Mouse (Mus musculus) small intestine, adult 2 months (tissue): ENCODE measurements around the gene Nxph4. TPM values are rescaled to one million over a fixed set of nuclear protein-coding genes. Genes with fewer than 3 reads are reported as not detected.

Source experiments
- H3K27ac ChIP-seq: fragments of 200-500 bp; 2 replicates; pipeline ENCODE4 v1.5.1; 2012; ENCODE audit warnings: low read depth, low read length, control low read depth, inconsistent platforms; ENCODE audit not compliant: insufficient read depth
- H3K27me3 ChIP-seq: fragments of 200-500 bp; 2 replicates; pipeline ENCODE4 v1.6.1; 2012; ENCODE audit warnings: mild to moderate bottlenecking, moderate library complexity, low read length, inconsistent platforms; ENCODE audit not compliant: control insufficient read depth, insufficient read depth
- H3K36me3 ChIP-seq: fragments of 200-500 bp; 2 replicates; pipeline ENCODE4 v1.6.1; 2012; ENCODE audit warnings: mild to moderate bottlenecking, low read length, control low read depth, inconsistent platforms; ENCODE audit not compliant: control insufficient read depth, insufficient read depth
- H3K4me1 ChIP-seq: fragments of 200-500 bp; 2 replicates; pipeline ENCODE4 v1.6.1; 2012; ENCODE audit warnings: low read length, inconsistent platforms, mixed read lengths; ENCODE audit not compliant: control insufficient read depth, insufficient read depth, insufficient read length
- H3K4me3 ChIP-seq: fragments of 200-500 bp; 2 replicates; pipeline ENCODE4 v1.5.1; 2012; ENCODE audit warnings: low read depth, mild to moderate bottlenecking, control low read depth, inconsistent platforms, low read length, moderate library complexity
- CTCF ChIP-seq: fragments of 200-500 bp; IDR thresholded peaks from 2 replicates; pipeline ENCODE4 v1.5.1; 2012; ENCODE audit warnings: low read depth, mild to moderate bottlenecking, control low read depth, inconsistent platforms, low read length, moderate library complexity, mixed read lengths; ENCODE audit not compliant: insufficient replicate concordance, insufficient read length; ENCODE audit errors: extremely low read depth
- POLR2A ChIP-seq: fragments of 200-500 bp; IDR thresholded peaks from 2 replicates; pipeline ENCODE4 v1.6.1; 2012; ENCODE audit warnings: low read depth, mild to moderate bottlenecking, control low read depth, inconsistent platforms, low read length, moderate library complexity
- WGBS: fragments of 180-500 bp; shearing (Covaris S2); methylation state at CpG from one replicate; pipeline ENCODE4 v1.1.7; 2018; 5-methylcytosine and 5-hydroxymethylcytosine counted together
- polyA plus RNA-seq: library from polyadenylated mRNA; depleted of rRNA; stranded (reverse); fragments of >200 nt; gene quantifications from 2 replicates; pipeline ENCODE4 v1.2.3, GENCODE M21; 2012

Gene Nxph4
- polyA plus RNA-seq, 1 experiment, result 0.41 TPM

GRCm38 (mm10) chr10:127510895-127511617 is 23.3 kb downstream of the Nxph4 start:
- TF ChIP-seq CTCF (no peak), POLR2A (no peak)
- Histone ChIP-seq H3K27ac (no peak overlapping the region), H3K27me3 (peaks cover 35% of the 10 kb centered on the region), H3K36me3 (no peaks in the 10 kb centered on the region), H3K4me1 (peaks cover 20% of the 10 kb centered on the region), H3K4me3 (peak overlapping the region; percentile 64)
- 30% methylated on average over 11 of the region's 11 CpGs for WGBS

GRCm38 (mm10) chr10:127509837-127510701 is 24.3 kb downstream of the Nxph4 start:
- peaks cover 35% of the 10 kb centered on the region for H3K27me3 ChIP-seq
- TF ChIP-seq POLR2A (no peak), CTCF (no peak)
- H3K4me3 ChIP-seq, result peak overlapping the region; percentile 50; the same call in 1 of the 2 replicates
- WGBS, result 34% methylated on average over 17 of the region's 17 CpGs
- H3K36me3 ChIP-seq, result no peaks in the 10 kb centered on the region
- peaks cover 20% of the 10 kb centered on the region for H3K4me1 ChIP-seq
- H3K27ac ChIP-seq, result no peak overlapping the region

GRCm38 (mm10) chr10:127509051-127509836 is 25.1 kb downstream of the Nxph4 start:
- no peak overlapping the region for H3K27ac ChIP-seq
- WGBS, result 2% methylated on average over 35 of the region's 35 CpGs
- peaks cover 35% of the 10 kb centered on the region for H3K27me3 ChIP-seq
- no peaks in the 10 kb centered on the region for H3K36me3 ChIP-seq
- TF ChIP-seq POLR2A, result no peak
- TF ChIP-seq CTCF, result peak; percentile 91; the same call in 1 of the 2 replicates
- H3K4me1 ChIP-seq, result peaks cover 20% of the 10 kb centered on the region
- H3K4me3 ChIP-seq, result peak overlapping the region; percentile 50

GRCm38 (mm10) chr10:127508239-127508638 is 26.1 kb downstream of the Nxph4 start:
- TF ChIP-seq CTCF (peak; percentile 73; the same call in 1 of the 2 replicates), POLR2A (no peak)
- Histone ChIP-seq H3K4me1 (peaks cover 14% of the 10 kb centered on the region), H3K27me3 (peaks cover 27% of the 10 kb centered on the region), H3K36me3 (no peaks in the 10 kb centered on the region), H3K4me3 (peak overlapping the region; percentile 29), H3K27ac (no peak overlapping the region)
- 6% methylated on average over 15 of the region's 15 CpGs for WGBS

- Histone ChIP-seq H3K4me1 (no peaks in the 10 kb centered on the region), H3K27me3 (no peaks in the 10 kb centered on the region), H3K4me3 (no peak within 1 kb of the TSS), H3K36me3 (peaks cover 34% of the 10 kb centered on the region), H3K27ac (no peak within 1 kb of the TSS)
- 68% methylated on average over 13 of the region's 13 CpGs for WGBS
- TF ChIP-seq POLR2A (no peak), CTCF (no peak)
These were observed 33.2 kb downstream of the Nxph4 start, which contains the start of gene Stac3 for GRCm38 (mm10) chr10:127500894-127501893. Gene Stac3, plus strand, starts transcription at chr10:127501686.

GRCm38 (mm10) chr10:127500042-127500441 is 34.3 kb downstream of the Nxph4 start:
- TF ChIP-seq POLR2A (no peak), CTCF (no peak)
- no peak overlapping the region for H3K27ac ChIP-seq
- H3K4me3 ChIP-seq, result no peak overlapping the region
- 76% methylated on average over 4 of the region's 4 CpGs for WGBS
- H3K36me3 ChIP-seq, result peaks cover 41% of the 10 kb centered on the region
- no peaks in the 10 kb centered on the region for H3K27me3 ChIP-seq
- no peaks in the 10 kb centered on the region for H3K4me1 ChIP-seq
